Mouse (Mus musculus): ENCODE results near the gene Ap1b1.

- TF ChIP-seq CTCF (IDR thresholded peaks at IDR 0.05; ENCODE audit: control insufficient read depth, insufficient read depth, insufficient replicate concordance, low read depth, low read length) (no peak), POLR2A (IDR thresholded peaks at IDR 0.05; ENCODE audit: control insufficient read depth, low read depth, low read length) (no peak)
Measured at GRCm38 (mm10) chr11:5041144-5041780, 54.6 kb downstream of the Ap1b1 start.

Measured in testis, adult 2 months (tissue).